Mouse (Mus musculus) cerebellum, adult 18-20 months (tissue): ENCODE data around the gene Lpp.

Experiments used
- DNase-seq, 2 experiments: peaks; one replicate each; pipeline ENCODE4 v3.0.0; 2021

Gene Lpp

DNA sequence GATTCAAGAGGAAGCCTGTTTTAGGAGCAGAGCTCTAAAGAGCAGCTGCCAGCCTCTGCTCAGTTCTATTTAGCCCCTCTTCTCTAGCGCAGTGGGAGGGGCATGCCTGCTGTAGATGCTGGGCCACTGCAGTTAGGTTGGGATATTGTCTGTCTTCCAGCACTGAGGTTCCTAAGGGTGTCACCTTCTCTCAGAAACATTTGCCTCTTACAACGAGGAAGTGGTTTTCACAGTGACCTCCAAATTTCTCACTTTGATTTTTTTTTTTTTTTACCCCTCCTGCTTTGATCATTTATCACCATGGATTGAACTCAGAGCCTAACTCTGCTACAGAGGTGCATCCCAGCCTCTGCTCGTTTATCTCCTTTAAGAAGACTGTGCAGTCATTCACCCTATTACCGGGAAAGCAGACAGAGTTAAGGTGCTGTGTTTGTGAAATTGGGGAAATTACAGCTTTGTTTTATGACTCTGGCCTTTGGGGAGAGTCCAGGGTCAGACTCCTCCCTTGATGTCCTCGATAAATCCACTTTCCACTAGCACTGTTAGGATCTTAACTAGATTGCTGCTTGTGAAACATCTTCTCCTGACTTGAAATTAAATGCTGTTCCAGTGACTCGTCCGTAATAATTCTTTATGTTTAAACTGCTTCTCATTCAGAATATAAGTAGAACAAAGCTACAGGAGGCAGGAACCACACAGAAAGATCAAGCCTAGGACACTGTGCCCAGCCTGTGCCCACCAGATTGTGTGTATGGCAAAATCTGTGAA, 111.7 kb downstream of the Lpp start:
- DNase-seq, result no peak

DNA sequence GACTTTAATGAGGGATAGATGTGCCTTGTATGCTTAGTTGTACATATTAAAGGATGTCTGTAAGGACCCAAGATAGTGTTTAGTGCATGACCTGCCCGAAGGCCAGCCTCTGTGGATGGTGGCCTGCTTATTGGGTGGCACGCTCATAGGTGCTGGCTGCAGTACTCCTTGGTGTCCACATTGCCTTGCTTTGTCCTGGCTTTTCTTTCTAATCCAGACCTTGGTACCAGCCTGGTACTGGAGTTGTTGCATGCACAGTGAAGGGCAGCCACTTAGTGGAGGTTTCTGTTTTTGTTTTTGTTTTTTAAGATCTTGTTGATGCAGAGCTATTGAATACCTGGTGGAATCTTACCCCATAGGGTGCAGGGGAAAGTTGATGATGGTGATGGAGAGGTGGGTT, 112.9 kb downstream of the Lpp start:
- DNase-seq, result no peak

- DNase-seq, result no peak
Observed at GRCm38 (mm10) chr16:24506740-24507139, 113.4 kb downstream of the Lpp start.

DNA sequence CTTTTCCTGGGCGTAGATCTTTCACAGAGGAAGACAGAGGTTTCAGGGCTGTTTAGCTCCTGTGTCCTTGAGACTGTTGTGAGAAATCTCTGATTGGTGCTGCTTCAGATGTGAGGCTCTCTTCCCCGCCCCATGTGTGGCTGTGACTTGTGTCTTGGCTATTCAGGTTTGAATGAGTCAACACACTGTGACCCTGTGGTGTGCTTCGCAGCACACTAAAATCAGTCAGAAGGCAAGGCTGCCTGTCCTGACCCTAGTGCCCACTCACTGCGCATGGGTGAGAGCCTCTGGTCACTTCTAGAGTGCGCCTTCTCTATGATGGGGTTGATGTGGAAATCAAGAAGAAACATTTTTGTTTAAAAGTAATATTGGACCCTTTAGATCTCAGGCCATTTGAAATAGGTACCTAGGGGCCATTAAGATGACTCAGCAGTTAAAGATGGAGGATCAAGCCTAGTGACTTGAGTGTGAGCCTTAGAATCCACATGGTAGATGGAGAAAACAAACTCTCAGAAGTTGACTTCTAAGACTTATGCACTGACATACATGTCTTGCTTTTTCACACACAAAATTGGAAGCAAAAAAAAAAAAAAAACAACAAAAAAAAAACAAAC, 114.7 kb downstream of the Lpp start:
- no peak for DNase-seq

- DNase-seq, result no peak
Observed at GRCm38 (mm10) chr16:24509100-24509812, 115.9 kb downstream of the Lpp start.

- no peak for DNase-seq
Observed at GRCm38 (mm10) chr16:24509813-24510166, 116.5 kb downstream of the Lpp start.

DNA sequence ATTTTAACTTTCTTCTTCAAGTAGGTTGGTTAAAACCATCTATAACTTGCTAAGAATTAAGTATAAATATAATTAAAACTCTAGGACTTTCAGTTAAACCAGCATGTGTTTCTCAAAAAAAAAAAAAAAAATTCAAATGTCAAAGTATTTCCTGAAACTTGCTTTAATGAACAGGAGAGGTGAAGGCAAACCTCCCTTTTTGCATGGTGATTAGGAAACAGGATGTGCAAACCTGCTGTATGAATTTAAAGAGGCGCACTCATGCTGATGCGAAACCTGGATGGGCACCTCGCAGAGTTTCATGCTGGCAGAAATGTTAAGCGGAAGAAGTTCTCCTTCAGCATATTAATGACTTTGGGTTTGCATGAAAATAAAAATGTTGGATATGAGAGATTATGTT, 119.9 kb downstream of the Lpp start:
- DNase-seq, result no peak

GRCm38 (mm10) chr16:24514802-24515727, 121.8 kb downstream of the Lpp start:
- DNase-seq, result no peak

GRCm38 (mm10) chr16:24516993-24517392, 123.7 kb downstream of the Lpp start:
- DNase-seq, result no peak

- DNase-seq, result no peak
Observed at GRCm38 (mm10) chr16:24517501-24518042, 124.3 kb downstream of the Lpp start.

- DNase-seq, result no peak
Observed at GRCm38 (mm10) chr16:24518785-24519184, 125.5 kb downstream of the Lpp start.

- no peak for DNase-seq
Observed at GRCm38 (mm10) chr16:24527219-24527618, 133.9 kb downstream of the Lpp start.

DNA sequence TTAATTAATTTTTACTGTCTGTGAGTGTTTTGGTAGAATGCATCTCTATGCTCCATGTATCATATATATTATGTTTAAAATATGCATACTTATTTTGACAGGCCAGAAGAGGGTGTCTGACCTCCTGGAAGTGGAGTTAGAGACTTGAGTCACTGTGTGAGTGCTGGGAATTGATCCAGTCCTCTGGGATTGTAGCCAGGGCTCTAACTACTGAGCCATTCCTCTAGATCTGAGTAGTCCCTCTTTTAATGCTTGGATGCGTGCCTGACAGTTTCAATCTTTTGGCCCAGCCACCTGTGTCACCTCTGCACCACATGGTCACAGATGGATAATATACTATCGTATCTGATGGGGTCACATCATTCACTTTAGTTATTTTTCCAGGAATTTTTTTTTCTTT, 138.4 kb downstream of the Lpp start:
- DNase-seq, result peak in 1 of 2 experiments; percentile 30

DNA sequence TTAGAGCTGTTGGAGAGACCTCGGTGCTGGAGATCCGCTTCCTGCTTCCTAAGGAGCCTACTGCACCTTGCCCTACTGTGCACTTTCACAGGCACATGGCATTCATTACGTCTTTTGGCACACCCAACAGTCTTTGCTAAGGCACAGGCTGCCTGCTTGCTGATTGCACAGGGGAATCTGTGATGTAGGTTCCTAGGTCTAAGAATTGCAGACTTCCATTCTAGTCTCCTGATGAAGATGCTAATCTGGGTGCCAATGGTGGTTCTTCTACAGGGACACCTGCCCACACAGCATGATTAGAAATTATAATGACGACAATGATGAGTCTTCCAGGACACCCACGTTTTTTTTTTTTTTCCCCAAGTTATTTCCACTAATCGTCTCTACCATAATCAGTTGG, 141.9 kb downstream of the Lpp start:
- no peak for DNase-seq

- DNase-seq, result no peak
Observed at GRCm38 (mm10) chr16:24536261-24536660, 143.0 kb downstream of the Lpp start.

DNA sequence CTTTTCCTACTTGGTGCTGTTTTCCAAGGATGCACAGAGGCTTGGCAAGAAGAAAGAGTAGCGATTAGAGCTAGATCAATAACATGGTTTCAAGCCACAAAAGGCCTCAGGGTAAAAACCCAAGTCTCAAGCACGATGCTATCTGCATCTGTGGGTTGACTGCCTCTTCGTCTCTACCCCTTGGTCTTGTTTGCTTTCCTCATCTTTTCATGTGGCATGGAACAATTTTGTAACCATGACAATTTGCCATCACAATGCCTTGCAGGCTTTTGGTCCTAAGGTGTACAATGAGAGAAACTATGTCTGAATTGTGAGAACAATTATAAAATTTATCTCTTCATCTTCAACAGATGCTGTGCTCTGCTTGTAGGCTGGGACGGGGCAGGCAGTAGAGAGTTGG, 145.7 kb downstream of the Lpp start:
- DNase-seq, result no peak

GRCm38 (mm10) chr16:24542864-24543263, 149.6 kb downstream of the Lpp start:
- DNase-seq, result no peak

- DNase-seq, result no peak
Observed at GRCm38 (mm10) chr16:24545366-24545765, 152.1 kb downstream of the Lpp start.

DNA sequence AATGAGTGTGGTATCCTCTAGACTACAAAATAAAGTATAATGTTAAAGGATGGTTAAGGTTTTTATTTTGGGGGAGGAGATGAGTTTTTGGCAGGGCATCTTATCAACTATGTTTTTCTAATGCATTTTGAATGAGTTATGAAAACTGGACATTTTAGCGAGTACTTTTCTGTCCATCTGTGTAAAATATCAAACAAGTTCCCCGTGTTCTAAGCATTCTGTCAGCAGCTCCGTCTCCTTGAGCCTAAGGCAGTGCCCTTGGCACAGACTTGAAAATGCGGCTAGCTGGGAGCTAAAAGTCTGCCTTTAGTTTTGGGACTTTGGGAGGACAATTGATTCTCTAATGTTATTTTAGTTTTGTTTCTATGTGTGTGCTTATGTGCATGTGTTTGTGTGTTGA, 165.2 kb downstream of the Lpp start:
- no peak for DNase-seq

DNA sequence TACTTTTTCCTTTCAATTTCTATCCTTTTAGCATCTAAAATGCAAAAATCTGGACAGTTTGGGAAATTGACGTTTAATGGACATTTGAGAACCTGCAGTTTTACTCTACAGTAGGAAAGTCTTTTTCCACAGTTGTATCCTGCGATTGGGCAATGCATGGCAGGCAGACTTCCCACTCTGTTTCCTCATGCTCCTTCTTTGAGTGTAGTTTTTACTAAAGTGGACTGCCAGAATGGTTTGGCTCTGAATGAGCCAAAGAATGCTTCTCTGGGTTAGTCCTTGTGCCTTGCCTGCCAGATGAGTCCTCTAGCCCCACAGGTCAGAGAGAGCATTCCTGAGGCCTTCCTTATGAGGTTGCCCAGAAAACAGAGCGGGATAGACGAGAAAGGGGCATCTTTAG, 166.5 kb downstream of the Lpp start:
- DNase-seq, result no peak

GRCm38 (mm10) chr16:24560998-24561397, 167.7 kb downstream of the Lpp start:
- no peak for DNase-seq

GRCm38 (mm10) chr16:24561602-24562001, 168.3 kb downstream of the Lpp start:
- DNase-seq, result no peak

DNA sequence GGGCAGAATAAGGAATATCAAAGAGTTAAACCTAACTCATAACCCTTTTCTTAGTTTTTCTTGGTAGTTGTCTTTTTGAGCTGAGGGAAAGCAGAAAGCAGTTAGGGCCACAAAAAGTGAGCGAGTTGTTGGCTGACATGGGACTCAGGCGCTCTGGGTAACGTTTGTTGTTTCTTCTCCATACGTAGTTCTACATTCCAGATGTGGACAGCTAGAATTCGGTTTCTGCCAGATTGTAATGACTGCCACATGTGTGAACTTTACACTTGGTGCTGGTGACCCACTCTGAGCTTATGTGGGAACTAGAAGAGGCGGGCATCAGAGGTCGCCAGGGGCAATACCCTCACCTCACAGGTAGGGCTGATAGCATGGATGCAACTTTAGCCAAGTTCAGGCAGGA, 172.0 kb downstream of the Lpp start:
- DNase-seq, result no peak
